Mouse (Mus musculus) 416B (cell line): ENCODE results near the gene Hsd3b2.
"Not testable (repeated sequence)": the region's sequence is repeated elsewhere in the genome, so short reads cannot be mapped to it uniquely, and the experiment has no call there.

Experiments used
- DNase-seq: peaks from one replicate; pipeline ENCODE4 v3.0.0; 2011; ENCODE audit warnings: low read depth

The Hsd3b2 gene

GRCm38 (mm10) chr3:98724376-98724775 lies at the start of gene Hsd3b2:
Hsd3b2 (minus strand) TSS chr3:98724543.
- DNase-seq = no peak

DNA sequence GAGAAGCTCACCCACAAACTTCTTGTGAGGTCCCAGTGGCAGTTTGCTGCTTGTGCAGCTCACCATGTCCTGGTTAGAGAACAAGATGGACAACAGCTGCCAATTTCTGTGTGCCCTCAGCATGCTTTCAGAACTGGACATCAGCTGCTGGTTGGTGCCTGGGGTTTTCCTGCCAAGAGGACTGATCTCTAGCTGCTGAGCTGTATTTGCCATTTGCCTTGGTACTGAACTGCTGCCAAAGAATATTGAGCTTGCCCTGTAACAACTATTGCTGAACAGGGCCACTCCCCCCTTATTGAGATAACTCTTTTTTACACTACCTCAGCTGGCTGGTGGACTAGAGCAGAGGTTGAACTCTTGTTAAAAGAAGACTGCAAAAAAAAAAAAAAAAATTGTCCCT lies 39.8 kb upstream of the Hsd3b2 start:
- no peak for DNase-seq

DNA sequence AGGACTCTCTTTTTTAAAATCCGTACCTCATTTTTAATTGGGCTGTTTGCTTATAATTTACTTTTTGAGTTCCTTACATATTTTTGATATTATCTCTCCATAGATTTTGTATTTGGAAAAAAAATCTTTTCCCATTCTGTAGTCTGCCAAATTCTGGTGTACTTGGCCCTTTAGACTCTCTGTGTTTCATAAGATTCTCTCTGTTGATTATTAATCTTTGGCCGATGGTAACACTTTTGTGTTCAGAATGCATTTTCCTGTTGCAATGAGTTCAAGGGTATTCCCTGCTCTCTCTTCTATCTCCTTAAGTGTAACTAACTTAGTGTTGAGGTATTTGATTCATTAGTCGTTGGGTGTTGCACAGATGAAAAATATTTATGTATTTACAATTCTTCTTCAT lies 32.5 kb upstream of the Hsd3b2 start:
- no peak for DNase-seq

GRCm38 (mm10) chr3:98752171-98752570 lies 27.8 kb upstream of the Hsd3b2 start:
- no peak for DNase-seq

DNA sequence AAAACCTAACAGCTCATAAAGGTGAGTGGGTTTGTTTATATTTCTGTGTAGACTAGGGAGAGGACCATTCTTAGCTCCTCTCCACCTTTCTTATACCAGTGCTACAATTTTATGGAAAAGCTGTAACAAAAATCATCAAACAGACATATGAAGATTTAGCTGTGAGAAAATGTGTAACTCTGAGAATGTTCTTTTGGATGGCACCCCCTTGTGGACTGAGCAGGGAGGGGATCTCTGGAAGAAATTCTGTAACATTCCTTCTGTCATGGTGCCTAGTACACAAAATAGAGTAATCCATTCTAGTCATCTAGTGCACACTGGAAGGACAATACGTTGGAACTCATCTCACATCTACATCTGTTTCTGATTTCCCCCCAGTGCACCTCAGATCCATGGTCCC lies 16.7 kb upstream of the Hsd3b2 start:
- DNase-seq = not testable (repeated sequence)

- no peak for DNase-seq
Observed at GRCm38 (mm10) chr3:98734340-98734739, 10.0 kb upstream of the Hsd3b2 start.

GRCm38 (mm10) chr3:98733724-98734123 lies 9.4 kb upstream of the Hsd3b2 start:
- no peak for DNase-seq

DNA sequence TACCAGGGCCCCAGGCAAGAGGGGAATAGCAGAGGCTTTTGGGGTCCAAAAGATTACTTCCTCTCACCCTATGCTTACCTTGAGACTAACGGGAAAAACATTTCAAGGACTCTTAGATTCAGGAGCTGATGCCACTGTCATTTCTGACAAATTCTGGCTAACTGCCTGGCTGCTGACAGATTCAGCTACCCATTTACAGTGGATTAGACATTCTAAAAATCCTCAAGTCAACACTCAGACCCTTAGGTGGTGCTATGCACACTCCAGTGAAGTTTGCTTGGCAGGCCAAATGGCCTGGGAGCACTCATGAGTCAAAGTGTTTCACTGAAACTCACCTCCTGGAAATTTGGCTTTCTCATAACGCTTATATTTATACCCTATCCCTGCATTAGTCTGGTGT lies 1.9 kb upstream of the Hsd3b2 start:
- DNase-seq = no peak

- DNase-seq = no peak
Observed at GRCm38 (mm10) chr3:98720740-98721139, 3.6 kb downstream of the Hsd3b2 start.

GRCm38 (mm10) chr3:98682401-98682800 lies 41.9 kb downstream of the Hsd3b2 start:
- no peak for DNase-seq

GRCm38 (mm10) chr3:98680786-98681185 lies 43.6 kb downstream of the Hsd3b2 start:
- DNase-seq = no peak
